Mouse (Mus musculus) testis, adult 2 months (tissue): ENCODE results near the gene Lrrc4. TPM values are rescaled to one million over a fixed set of nuclear protein-coding genes. Genes with fewer than 3 reads are reported as not detected.

Experiments
- H3K27ac ChIP-seq: fragments of 200-500 bp; 2 replicates; pipeline ENCODE4 v1.5.1; 2012; ENCODE audit warnings: low read depth, low read length; ENCODE audit not compliant: control insufficient read depth, insufficient read depth
- H3K27me3 ChIP-seq: fragments of 200-500 bp; 2 replicates; pipeline ENCODE4 v1.6.1; 2012; ENCODE audit warnings: mild to moderate bottlenecking, low read length, moderate library complexity; ENCODE audit not compliant: control insufficient read depth, insufficient read depth
- H3K36me3 ChIP-seq: fragments of 200-500 bp; 2 replicates; pipeline ENCODE4 v1.6.1; 2012; ENCODE audit warnings: mild to moderate bottlenecking, low read length; ENCODE audit not compliant: control insufficient read depth, insufficient read depth
- H3K4me1 ChIP-seq: fragments of 200-500 bp; 2 replicates; pipeline ENCODE4 v1.6.1; 2012; ENCODE audit warnings: low read length; ENCODE audit not compliant: control insufficient read depth, insufficient read depth
- H3K4me3 ChIP-seq: fragments of 200-500 bp; 2 replicates; pipeline ENCODE4 v1.5.1; 2012; ENCODE audit warnings: low read depth, mild to moderate bottlenecking, low read length, moderate library complexity, mixed read lengths; ENCODE audit not compliant: control insufficient read depth
- CTCF ChIP-seq: fragments of 200-500 bp; IDR thresholded peaks from 2 replicates; pipeline ENCODE4 v1.5.1; 2012; ENCODE audit warnings: low read depth, mild to moderate bottlenecking, inconsistent platforms, low read length, moderate library complexity; ENCODE audit not compliant: control insufficient read depth, insufficient read depth, insufficient replicate concordance
- POLR2A ChIP-seq: fragments of 200-500 bp; IDR thresholded peaks from 2 replicates; pipeline ENCODE4 v1.6.1; 2012; ENCODE audit warnings: low read depth, mild to moderate bottlenecking, inconsistent platforms, low read length, moderate library complexity; ENCODE audit not compliant: control insufficient read depth
- polyA plus RNA-seq: library from polyadenylated mRNA; depleted of rRNA; stranded (reverse); fragments of >200 nt; gene quantifications from 2 replicates; pipeline ENCODE4 v1.2.3, GENCODE M21; 2012

Lrrc4 gene
- polyA plus RNA-seq, 1 experiment: 3.0 TPM

GRCm38 (mm10) chr6:28791183-28791582 is 40.4 kb downstream of the Lrrc4 start:
- H3K36me3 ChIP-seq: no peaks in the 10 kb centered on the region
- no peak for TF ChIP-seq POLR2A

DNA sequence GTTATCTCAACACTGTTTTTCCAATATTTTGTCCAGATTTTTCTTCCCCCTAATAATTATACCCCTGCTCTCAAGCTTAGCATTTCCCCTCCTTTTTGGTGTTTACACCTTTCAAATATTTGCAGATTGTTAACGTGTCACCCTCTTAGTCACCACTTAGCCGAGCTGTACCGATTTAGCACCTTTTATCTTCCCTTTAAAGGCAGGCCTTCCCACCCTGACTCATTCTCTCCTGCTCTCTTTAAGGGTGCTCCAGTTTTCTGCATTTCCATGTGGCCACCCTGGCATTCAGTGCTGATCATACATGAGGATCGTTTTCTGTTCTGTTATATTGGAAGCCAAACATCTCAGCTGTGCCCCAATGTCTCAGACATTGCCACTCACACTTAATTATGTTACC is 41.9 kb downstream of the Lrrc4 start:
- Histone ChIP-seq H3K27me3 (no peaks in the 10 kb centered on the region), H3K27ac (no peak overlapping the region), H3K4me3 (no peak overlapping the region), H3K4me1 (no peaks in the 10 kb centered on the region), H3K36me3 (no peaks in the 10 kb centered on the region)
- TF ChIP-seq CTCF (no peak), POLR2A (no peak)

More at GRCm38 (mm10) chr6:28791183-28791582, 40.4 kb downstream of the Lrrc4 start:
- H3K4me3 ChIP-seq: no peak overlapping the region
- H3K4me1 ChIP-seq: no peaks in the 10 kb centered on the region
- H3K27me3 ChIP-seq: no peaks in the 10 kb centered on the region
- H3K27ac ChIP-seq: no peak overlapping the region

- Histone ChIP-seq H3K4me1 (no peaks in the 10 kb centered on the region), H3K36me3 (no peaks in the 10 kb centered on the region), H3K4me3 (no peak overlapping the region), H3K27ac (no peak overlapping the region), H3K27me3 (no peaks in the 10 kb centered on the region)
- TF ChIP-seq POLR2A (no peak), CTCF (no peak)
Observed at GRCm38 (mm10) chr6:28787133-28787532, 44.4 kb downstream of the Lrrc4 start.

DNA sequence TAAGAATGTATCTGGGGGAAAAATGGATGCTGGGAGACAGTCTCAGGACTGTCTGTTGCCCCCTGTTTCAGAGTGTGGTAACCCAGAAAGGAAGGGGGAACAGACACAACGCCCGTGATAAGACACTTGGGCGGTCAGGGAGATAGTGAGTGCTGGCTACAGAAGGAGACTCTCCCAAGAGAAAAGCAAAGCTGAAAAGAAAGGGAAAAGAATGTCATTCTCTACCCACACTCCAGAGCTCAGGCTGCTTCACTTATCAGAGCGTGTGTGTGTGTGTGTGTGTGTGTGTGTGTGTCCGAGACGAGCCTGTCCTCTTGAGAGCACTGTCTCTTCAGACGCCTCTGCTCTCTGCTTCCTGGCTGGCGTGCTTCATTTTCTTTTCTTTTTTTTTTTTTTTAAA is 45.8 kb downstream of the Lrrc4 start:
- Histone ChIP-seq H3K4me1 (no peaks in the 10 kb centered on the region), H3K4me3 (no peak overlapping the region), H3K36me3 (no peaks in the 10 kb centered on the region), H3K27me3 (no peaks in the 10 kb centered on the region), H3K27ac (no peak overlapping the region)
- TF ChIP-seq POLR2A (no peak), CTCF (no peak)

DNA sequence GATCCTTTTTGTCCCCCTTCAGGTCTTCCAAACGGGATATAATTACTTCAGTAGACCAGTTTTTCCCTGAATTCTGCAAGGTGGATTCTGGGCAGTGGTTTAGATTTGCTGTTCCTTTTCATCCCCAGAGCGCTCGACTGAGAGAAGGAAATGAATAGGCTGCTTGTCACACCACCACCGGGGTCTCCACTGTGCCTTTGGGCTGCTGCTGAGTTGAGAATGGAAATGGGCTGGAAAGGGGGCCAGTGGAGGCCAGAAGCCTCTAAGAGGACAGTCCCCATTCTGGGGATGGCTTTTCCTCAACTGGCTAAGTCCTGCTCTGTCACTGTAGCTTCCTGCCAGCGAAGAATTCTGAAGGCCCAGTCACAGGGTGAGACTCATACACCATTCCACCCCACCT is 47.6 kb downstream of the Lrrc4 start:
- Histone ChIP-seq H3K27ac (no peak overlapping the region), H3K27me3 (no peaks in the 10 kb centered on the region), H3K4me1 (no peaks in the 10 kb centered on the region), H3K36me3 (no peaks in the 10 kb centered on the region), H3K4me3 (no peak overlapping the region)
- no peak for TF ChIP-seq CTCF

DNA sequence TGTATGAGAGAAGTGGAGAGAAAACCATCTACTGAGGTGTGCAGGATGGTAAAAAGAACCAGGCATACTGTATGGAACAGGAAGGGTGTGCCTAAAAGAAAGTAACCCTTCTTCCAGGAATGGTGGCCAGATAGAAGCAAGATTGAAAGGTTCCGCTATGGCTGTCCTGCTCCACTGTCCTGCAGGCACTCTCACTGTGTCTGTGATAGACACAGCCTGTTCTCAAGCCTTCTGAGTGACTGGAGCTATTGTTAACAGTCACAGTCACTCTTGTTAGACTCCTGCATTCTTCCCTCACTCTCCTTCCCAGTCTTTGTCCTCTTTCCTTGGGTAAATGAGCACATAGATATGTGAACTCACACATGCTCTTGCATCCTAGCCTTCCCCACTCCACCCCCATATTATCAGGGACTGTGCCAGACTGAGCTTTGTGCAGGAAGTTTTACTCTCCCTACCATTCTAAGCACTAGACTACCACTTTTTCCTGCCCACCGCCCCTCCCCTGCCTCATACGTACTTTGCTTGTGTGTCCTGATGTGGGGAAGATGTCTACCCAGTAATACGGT is 48.4 kb downstream of the Lrrc4 start:
- H3K4me3 ChIP-seq: no peak overlapping the region
- H3K27ac ChIP-seq: no peak overlapping the region
- no peaks in the 10 kb centered on the region for H3K27me3 ChIP-seq
- TF ChIP-seq CTCF: no peak
- TF ChIP-seq POLR2A: no peak
- no peaks in the 10 kb centered on the region for H3K4me1 ChIP-seq
- no peaks in the 10 kb centered on the region for H3K36me3 ChIP-seq

DNA sequence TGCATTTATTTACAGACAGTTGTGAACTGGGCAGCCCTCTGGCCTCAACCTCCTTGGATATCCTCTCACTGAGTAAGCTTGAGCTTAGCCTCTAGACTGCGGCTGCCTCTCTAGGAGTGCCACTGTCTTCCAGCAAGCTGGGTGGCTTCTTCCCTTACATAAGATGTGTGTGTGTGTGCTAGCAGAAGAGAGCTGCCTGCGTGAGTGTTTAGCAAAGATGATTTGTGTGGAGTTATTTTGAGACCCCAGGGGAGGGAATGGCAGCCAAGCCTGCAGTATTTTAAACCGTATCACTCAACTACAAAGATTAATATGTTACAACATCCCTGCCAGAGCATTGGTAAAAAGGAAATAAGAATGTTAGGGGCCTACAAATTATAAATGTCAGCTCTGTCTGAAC is 49.9 kb downstream of the Lrrc4 start:
- Histone ChIP-seq H3K4me1 (no peaks in the 10 kb centered on the region), H3K36me3 (no peaks in the 10 kb centered on the region), H3K27ac (no peak overlapping the region), H3K4me3 (no peak overlapping the region), H3K27me3 (no peaks in the 10 kb centered on the region)
- TF ChIP-seq CTCF (no peak), POLR2A (no peak)

- no peaks in the 10 kb centered on the region for H3K4me1 ChIP-seq
- no peak overlapping the region for H3K27ac ChIP-seq
- no peaks in the 10 kb centered on the region for H3K36me3 ChIP-seq
- no peaks in the 10 kb centered on the region for H3K27me3 ChIP-seq
- no peak overlapping the region for H3K4me3 ChIP-seq
- TF ChIP-seq POLR2A (no peak), CTCF (no peak)
Observed at GRCm38 (mm10) chr6:28771331-28771730, 60.2 kb downstream of the Lrrc4 start.
